Mouse (Mus musculus) megakaryocyte, embryonic 14.5 days (primary cell): Measurements from ENCODE around the gene Gm9507.

Experiments used
- FLI1 ChIP-seq: IDR thresholded peaks from 2 replicates; pipeline ENCODE4 v1.6.1; 2012; ENCODE audit warnings: low read length, inconsistent platforms, mixed read lengths
- GATA1 ChIP-seq: IDR thresholded peaks from 3 replicates; pipeline ENCODE4 v1.6.1; 2012; ENCODE audit warnings: mixed read lengths, low read length, inconsistent platforms, borderline replicate concordance

DNA sequence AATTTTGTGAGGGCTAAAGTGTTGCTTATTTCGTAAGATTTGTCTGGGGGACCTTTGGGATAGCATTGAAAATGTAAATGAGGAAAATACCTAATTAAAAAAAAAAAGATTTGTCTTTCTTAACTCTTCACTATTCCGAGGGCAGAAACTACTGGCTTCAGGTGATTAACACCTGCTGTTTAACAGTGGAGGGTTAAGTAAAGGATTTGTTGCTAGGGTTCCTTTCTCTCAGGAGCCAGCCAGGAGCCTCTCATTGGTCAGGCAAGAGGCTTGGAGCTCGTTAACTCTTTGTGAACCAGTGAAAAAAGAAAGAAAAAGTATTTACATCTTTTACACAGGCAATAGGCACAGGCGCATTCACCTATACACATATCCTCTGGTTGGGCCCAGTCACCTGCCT lies 7.6 kb upstream of the Gm9507 start:
- TF ChIP-seq GATA1: no peak
- no peak for TF ChIP-seq FLI1
